Mouse (Mus musculus) heart, embryonic 15.5 days (tissue): ENCODE measurements around the gene Gm6408. TPM values are rescaled to one million over a fixed set of nuclear protein-coding genes. Genes with fewer than 3 reads are reported as not detected.
"Not testable (repeated sequence)": the region's sequence is repeated elsewhere in the genome, so short reads cannot be mapped to it uniquely, and the experiment has no call there.

Experiments used
- ATAC-seq: fragments of 200-750 bp; cut with Nextera tagmentation; replicated peaks from 2 replicates; pipeline ENCODE4 v1.8.0; 2017; ENCODE audit warnings: low read depth, moderate TSS enrichment; ENCODE audit not compliant: insufficient number of reproducible peaks, insufficient read depth, low FRiP score
- H3K27ac ChIP-seq: fragments of 300-500 bp; sonication (generic); 2 replicates; pipeline ENCODE4 v1.5.1; 2015; ENCODE audit warnings: mild to moderate bottlenecking, inconsistent platforms
- H3K27me3 ChIP-seq: fragments of 300-500 bp; sonication (generic); 2 replicates; pipeline ENCODE4 v1.6.1; 2015; ENCODE audit warnings: inconsistent platforms
- H3K36me3 ChIP-seq: fragments of 300-500 bp; sonication (generic); 2 replicates; pipeline ENCODE4 v1.6.1; 2015; ENCODE audit warnings: mild to moderate bottlenecking, inconsistent platforms
- H3K4me1 ChIP-seq: fragments of 300-500 bp; sonication (generic); replicated peaks from 2 replicates; pipeline ENCODE4 v1.6.1; 2015; ENCODE audit warnings: inconsistent platforms
- H3K4me2 ChIP-seq: fragments of 300-500 bp; sonication (generic); 2 replicates; pipeline ENCODE4 v1.6.1; 2015; ENCODE audit warnings: inconsistent platforms, mild to moderate bottlenecking, moderate library complexity
- H3K4me3 ChIP-seq: fragments of 300-500 bp; sonication (generic); 2 replicates; pipeline ENCODE4 v1.5.1; 2015; ENCODE audit warnings: mild to moderate bottlenecking, inconsistent platforms
- H3K9ac ChIP-seq: fragments of 300-500 bp; sonication (generic); 2 replicates; pipeline ENCODE4 v1.6.1; 2015; ENCODE audit warnings: mild to moderate bottlenecking, inconsistent platforms
- H3K9me3 ChIP-seq: fragments of 300-500 bp; sonication (generic); replicated peaks from 2 replicates; pipeline ENCODE4 v1.6.1; 2016; ENCODE audit warnings: inconsistent platforms
- WGBS: fragments of 180-500 bp; shearing (Covaris S2); methylation state at CpG from one replicate; pipeline ENCODE4 v1.1.7; 2015; ENCODE audit warnings: mixed read lengths; 5-methylcytosine and 5-hydroxymethylcytosine counted together
- polyA plus RNA-seq: library from polyadenylated mRNA; unstranded; fragments of >200 nt; fragmentation: Nextera tagmentation; extraction: Ambion mirVana; gene quantifications from 2 replicates; pipeline ENCODE4 v1.2.1, GENCODE M21; 2015

The Gm6408 gene
- polyA plus RNA-seq, result not detected in 2 replicates

DNA sequence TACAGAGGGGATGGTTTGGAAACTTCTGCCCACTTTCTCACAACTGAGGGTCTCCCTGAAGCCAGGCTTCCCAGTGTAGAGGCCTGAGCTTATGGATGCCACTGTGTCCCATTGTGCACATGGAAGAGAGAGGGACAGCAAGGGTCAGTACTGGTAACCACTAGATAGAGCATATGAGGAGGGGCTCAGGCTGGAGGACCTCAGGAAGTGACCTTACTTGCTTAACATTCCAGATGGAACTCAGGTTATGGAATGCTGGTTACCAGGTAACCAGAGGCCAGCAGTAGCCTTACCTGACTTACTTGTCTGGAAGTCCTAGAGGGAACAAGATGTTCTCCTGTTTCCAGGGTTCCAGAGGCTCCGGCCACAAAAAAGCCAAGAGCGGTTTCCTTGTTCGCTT, at the start of gene Gm6408:
Gene Gm6408 (plus strand): TSS at position 301 of the 400 bp plus-strand sequence.
- 58% methylated on average over 3 of the region's 3 CpGs for WGBS
- H3K9ac ChIP-seq, H3K4me2 ChIP-seq, H3K27ac ChIP-seq, H3K4me3 ChIP-seq, H3K27me3 ChIP-seq, H3K36me3 ChIP-seq, H3K9me3 ChIP-seq, H3K4me1 ChIP-seq, ATAC-seq: not testable (repeated sequence)

DNA sequence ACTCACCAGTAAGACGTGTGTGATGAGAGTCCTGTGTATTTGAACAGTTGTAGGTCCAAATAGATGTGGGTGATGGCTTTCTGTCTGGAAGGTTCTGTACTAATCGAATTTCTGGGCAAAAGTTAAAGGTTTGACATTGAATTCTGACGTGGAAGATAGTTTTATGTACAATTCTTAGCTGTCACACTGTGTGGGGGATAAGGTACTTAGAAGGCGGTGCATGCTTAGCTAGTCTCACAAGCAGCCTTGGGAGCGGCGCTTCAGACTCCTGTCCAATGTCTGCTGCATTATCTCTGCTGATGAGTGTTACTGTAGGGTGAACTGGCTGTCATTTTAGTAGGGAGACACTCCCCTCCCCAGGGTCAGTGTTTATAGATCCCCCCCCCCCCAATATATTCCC, 49.3 kb upstream of the Gm6408 start:
- H3K9me3 ChIP-seq, result no peaks in the 10 kb centered on the region
- no peak overlapping the region for H3K9ac ChIP-seq
- peaks cover 62% of the 10 kb centered on the region for H3K27me3 ChIP-seq
- H3K36me3 ChIP-seq, result no peaks in the 10 kb centered on the region
- no peak overlapping the region for H3K27ac ChIP-seq
- no peak for ATAC-seq
- no peak overlapping the region for H3K4me3 ChIP-seq
- 51% methylated on average over 6 of the region's 6 CpGs for WGBS
- H3K4me1 ChIP-seq, result no peaks in the 10 kb centered on the region
- no peak overlapping the region for H3K4me2 ChIP-seq

DNA sequence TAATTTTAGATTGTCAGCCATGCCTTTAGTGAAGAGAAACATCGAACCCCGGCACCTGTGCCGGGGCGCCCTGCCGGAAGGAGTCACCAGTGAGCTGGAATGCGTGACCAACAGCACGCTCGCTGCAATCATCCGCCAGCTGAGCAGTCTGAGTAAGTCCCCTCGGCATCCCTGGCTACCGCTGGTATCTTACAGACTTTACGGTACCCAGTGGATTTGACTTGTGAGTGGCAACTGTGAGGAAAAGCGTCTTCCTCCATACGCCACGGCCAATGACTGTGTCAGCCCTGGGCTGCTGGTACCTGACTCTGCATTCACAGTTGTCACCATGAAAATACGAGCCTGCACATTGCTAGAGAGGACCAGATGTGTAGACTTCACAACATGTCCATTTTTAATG, 46.4 kb upstream of the Gm6408 start:
- Histone ChIP-seq H3K36me3 (no peaks in the 10 kb centered on the region), H3K27ac (no peak overlapping the region), H3K27me3 (peaks cover 35% of the 10 kb centered on the region), H3K4me1 (no peaks in the 10 kb centered on the region), H3K9ac (no peak overlapping the region), H3K4me3 (no peak overlapping the region), H3K4me2 (no peak overlapping the region), H3K9me3 (no peaks in the 10 kb centered on the region)
- no peak for ATAC-seq
- WGBS, result 90% methylated on average over 16 of the region's 16 CpGs

DNA sequence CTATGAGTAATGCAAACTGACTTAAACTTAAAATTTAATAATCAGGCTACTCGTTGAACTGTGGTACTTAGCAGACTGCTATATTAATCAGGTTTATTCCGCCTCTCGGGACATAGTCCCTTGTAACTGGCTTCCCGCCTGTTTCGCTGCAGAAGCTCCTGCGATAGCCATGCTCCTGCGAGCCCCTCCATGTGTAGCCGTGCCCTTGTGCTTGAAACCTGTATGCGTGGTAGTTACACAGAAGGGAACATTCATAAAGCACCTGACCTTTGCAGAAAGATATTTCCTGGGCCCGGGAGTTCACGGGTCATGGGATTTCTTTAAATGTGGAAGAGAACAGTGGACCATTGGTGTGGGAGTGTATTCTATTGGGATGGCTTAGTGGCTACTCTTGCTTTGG, 45.0 kb upstream of the Gm6408 start:
- H3K36me3 ChIP-seq, result no peaks in the 10 kb centered on the region
- H3K9me3 ChIP-seq, result no peaks in the 10 kb centered on the region
- no peaks in the 10 kb centered on the region for H3K4me1 ChIP-seq
- peaks cover 20% of the 10 kb centered on the region for H3K27me3 ChIP-seq
- no peak overlapping the region for H3K9ac ChIP-seq
- 89% methylated on average over 11 of the region's 11 CpGs for WGBS
- H3K27ac ChIP-seq, result no peak overlapping the region
- no peak overlapping the region for H3K4me3 ChIP-seq
- no peak overlapping the region for H3K4me2 ChIP-seq
- ATAC-seq, result no peak

DNA sequence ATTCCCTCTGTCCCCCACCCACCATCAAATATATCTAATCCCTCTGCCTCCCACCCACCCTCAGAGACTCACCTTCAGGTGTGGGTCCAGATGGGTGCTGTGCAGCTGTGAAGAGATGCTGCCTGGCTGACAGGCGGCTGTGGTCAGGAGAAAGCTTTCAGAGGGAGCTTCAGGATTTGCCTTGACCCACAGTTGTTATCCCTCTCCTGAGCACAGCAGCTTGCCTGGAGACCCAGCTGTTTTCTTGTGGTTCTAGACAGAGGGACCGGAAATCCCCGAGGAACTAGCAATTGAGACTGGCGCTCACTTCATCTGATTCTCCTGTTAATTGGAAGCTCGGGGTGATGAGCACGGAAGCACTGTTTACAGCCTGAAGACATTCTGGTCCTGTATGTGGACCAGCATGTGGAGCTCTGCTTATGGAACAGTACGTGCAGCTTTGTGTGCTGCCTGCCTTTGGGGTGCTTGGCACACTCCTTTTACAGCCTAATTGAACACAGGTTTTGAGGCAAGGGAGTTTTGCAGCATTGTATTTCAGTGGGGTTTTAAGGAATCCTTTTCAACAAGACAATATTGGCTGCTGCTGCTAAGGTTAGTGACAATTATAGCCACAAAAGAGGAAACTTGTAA, 42.5 kb upstream of the Gm6408 start:
- Histone ChIP-seq H3K9me3 (no peaks in the 10 kb centered on the region), H3K27me3 (0 out of 2 replicates have a peak, but pooled peaks cover 3% of the 10 kb centered on the region), H3K27ac (no peak overlapping the region), H3K9ac (no peak overlapping the region), H3K4me1 (no peaks in the 10 kb centered on the region), H3K36me3 (no peaks in the 10 kb centered on the region), H3K4me3 (no peak overlapping the region), H3K4me2 (no peak overlapping the region)
- 88% methylated on average over 7 of the region's 7 CpGs for WGBS
- ATAC-seq, result no peak

DNA sequence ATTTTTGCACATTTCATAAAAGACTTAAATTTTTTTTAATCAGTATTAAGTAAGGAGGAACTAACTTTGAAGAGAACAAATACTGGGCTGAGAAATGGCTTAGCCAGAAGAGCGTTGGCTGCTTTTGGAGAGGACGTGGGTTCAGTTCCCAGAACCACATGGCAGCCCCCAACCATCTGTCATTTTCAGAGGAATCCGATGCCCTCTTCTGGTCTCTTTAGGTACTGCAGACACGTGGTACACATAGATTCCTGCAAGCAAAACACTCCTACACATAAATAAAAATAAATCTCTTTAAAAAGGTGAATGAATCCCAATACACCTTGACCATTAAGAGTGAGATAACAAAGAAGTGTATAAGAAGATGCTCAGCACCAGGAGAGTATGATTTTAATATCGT, 41.5 kb upstream of the Gm6408 start:
- Histone ChIP-seq H3K4me2 (no peak overlapping the region), H3K27ac (no peak overlapping the region), H3K4me3 (no peak overlapping the region), H3K27me3 (0 out of 2 replicates have a peak, but pooled peaks cover 1% of the 10 kb centered on the region), H3K4me1 (no peaks in the 10 kb centered on the region), H3K9ac (no peak overlapping the region), H3K9me3 (no peaks in the 10 kb centered on the region), H3K36me3 (no peaks in the 10 kb centered on the region)
- 83% methylated on average over 5 of the region's 5 CpGs for WGBS
- ATAC-seq, result no peak

DNA sequence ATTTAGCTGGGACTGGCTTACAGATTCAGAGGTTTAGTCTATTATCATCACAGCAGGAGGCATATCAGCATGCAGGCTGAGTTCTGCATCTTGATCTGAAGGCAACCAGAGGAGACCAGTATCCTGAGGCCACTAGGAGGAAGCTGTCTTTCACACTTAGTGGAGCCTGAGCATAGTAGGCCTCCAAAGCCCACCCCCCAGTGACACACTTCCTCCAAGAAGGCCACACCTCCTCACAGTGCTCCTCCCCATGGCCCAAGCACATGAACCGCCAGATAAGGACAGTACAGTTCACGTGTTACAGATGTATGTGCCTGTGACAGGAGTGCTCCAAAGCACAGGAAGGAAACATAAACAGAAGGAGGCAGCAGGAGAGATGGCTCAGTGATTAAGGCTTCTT, 39.0 kb upstream of the Gm6408 start:
- H3K4me1 ChIP-seq, result no peaks in the 10 kb centered on the region
- 65% methylated on average over 2 of the region's 2 CpGs for WGBS
- H3K9ac ChIP-seq, result no peak overlapping the region
- no peak for ATAC-seq
- no peaks in the 10 kb centered on the region for H3K36me3 ChIP-seq
- no peak overlapping the region for H3K27ac ChIP-seq
- no peak overlapping the region for H3K4me3 ChIP-seq
- no peak overlapping the region for H3K4me2 ChIP-seq
- no peaks in the 10 kb centered on the region for H3K9me3 ChIP-seq
- H3K27me3 ChIP-seq, result no peaks in the 10 kb centered on the region

DNA sequence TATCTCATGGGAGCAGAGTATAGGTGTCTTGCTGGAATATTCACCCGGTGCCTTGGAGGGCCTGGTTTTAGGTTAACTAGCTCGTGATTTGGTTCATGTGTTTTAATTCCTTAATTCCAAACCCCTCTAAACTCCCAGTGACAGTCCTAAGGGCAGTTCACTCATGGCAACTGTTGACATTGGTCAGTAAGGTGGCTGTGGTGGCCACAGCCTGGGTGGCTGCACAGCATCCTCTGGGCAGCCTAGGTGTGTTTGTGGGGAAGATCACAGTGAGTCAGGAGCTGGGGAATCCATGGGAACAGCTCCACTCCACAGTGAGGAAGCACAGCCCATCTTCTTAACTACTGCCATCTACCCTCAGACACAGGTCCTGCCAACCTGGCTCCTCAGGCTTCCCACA, 35.1 kb upstream of the Gm6408 start:
- no peak overlapping the region for H3K4me3 ChIP-seq
- H3K36me3 ChIP-seq, result no peaks in the 10 kb centered on the region
- whole genome bisulfite sequencing, result 60% methylated on average over 2 of the region's 2 CpGs
- H3K4me2 ChIP-seq, result no peak overlapping the region
- H3K27me3 ChIP-seq, result no peaks in the 10 kb centered on the region
- H3K27ac ChIP-seq, result no peak overlapping the region
- ATAC-seq, result no peak
- no peaks in the 10 kb centered on the region for H3K9me3 ChIP-seq
- H3K9ac ChIP-seq, result no peak overlapping the region
- no peaks in the 10 kb centered on the region for H3K4me1 ChIP-seq

DNA sequence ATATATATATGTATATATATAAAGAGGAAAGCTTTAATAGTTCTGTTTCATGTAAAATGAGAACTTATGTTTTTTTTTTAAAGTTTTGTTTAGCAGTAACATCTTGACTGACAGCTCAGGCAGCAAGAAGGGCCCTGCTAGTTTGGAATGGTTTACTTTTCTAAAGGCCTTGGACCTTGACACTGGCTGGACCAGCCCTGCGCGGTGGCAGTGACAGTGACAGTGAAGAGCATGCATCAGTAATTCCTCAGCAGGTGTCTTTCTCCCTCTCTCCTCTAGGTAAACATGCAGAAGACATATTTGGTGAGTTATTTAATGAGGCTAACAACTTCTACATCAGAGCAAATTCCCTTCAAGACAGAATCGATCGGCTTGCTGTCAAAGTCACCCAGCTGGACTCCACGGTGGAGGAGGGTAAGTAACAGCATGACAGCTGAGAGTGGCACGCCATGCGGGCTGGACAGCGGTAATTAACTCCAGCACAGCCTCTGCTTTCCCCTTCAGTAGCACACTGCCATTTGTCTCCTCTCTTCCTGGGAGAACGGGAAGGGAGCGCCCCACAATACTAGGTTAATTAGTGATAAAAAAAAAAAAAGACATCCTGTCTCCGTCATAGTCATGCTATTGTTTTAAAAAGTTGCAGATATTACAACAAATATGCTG, 30.0 kb upstream of the Gm6408 start:
- Histone ChIP-seq H3K27ac (no peak overlapping the region), H3K36me3 (no peaks in the 10 kb centered on the region), H3K9ac (no peak overlapping the region), H3K4me3 (no peak overlapping the region), H3K9me3 (no peaks in the 10 kb centered on the region), H3K4me1 (no peaks in the 10 kb centered on the region), H3K4me2 (no peak overlapping the region), H3K27me3 (no peaks in the 10 kb centered on the region)
- no peak for ATAC-seq
- 74% methylated on average over 11 of the region's 11 CpGs for WGBS

DNA sequence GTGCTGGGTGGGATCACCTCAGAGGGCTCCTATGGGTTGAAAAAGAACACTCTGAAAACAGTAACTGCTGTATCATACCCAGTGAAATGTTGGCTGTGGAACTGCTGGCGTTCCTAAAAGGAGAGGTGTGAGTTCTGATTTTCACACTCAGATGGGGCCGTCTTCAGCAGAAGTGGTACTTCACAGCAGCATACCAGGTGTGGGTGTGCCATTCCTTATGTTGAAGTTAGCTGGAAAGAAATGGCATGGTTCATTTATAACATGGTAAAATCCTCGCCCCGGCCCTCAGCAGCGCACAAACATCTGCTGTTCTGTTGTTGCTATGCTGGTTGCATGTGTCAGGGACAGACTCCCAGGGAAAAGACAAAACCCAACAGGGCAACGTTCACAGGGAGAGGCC, 28.2 kb upstream of the Gm6408 start:
- Histone ChIP-seq H3K27me3 (no peaks in the 10 kb centered on the region), H3K36me3 (no peaks in the 10 kb centered on the region), H3K9me3 (no peaks in the 10 kb centered on the region), H3K4me1 (no peaks in the 10 kb centered on the region), H3K9ac (no peak overlapping the region), H3K27ac (no peak overlapping the region), H3K4me3 (no peak overlapping the region), H3K4me2 (no peak overlapping the region)
- 82% methylated on average over 6 of the region's 6 CpGs for WGBS
- no peak for ATAC-seq

DNA sequence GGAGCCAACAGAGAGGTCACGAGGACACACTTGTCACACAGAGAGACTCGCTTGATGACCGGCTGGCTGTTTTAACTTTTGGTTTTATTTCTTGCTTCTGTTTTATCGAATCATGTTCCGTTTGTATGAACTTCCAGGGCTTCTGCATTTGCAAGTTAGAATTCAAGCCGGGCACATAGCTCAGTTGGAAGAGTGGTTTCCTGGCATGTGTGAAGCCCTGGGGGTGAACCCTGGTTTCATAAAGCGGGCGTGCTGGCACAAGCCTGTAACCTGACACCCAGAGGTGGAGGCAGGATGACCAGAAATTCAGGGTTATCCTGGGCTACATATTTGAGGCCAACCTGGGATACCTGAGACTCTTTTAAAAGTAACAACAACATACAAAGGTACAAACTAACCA, 20.2 kb upstream of the Gm6408 start:
- Histone ChIP-seq H3K4me1 (no peaks in the 10 kb centered on the region), H3K36me3 (no peaks in the 10 kb centered on the region), H3K4me2 (no peak overlapping the region), H3K9ac (no peak overlapping the region), H3K9me3 (no peaks in the 10 kb centered on the region), H3K27me3 (no peaks in the 10 kb centered on the region), H3K27ac (no peak overlapping the region), H3K4me3 (no peak overlapping the region)
- 66% methylated on average over 8 of the region's 8 CpGs for WGBS
- ATAC-seq, result no peak

DNA sequence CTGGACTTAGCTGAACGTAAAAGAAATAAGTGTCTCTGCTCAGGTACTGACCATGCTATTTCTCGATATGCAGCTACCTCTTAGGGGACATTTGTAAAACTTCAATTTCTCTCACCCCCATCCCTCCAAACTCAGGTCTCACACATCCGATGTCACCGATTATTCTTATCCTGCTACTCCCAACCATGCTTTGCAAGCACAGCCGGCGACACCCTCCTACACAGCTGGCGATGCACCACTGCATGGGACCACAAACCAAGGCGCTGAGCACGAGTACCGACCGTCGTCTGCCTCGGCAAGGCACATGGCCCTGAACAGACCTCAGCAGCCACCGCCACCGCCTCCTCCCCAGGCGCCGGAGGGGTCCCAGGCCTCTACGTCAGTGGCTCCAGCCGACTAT, 15.1 kb upstream of the Gm6408 start:
- no peak overlapping the region for H3K4me2 ChIP-seq
- H3K9me3 ChIP-seq, result no peaks in the 10 kb centered on the region
- no peak overlapping the region for H3K9ac ChIP-seq
- H3K4me1 ChIP-seq, result no peaks in the 10 kb centered on the region
- 88% methylated on average over 19 of the region's 19 CpGs for WGBS
- H3K4me3 ChIP-seq, result no peak overlapping the region
- ATAC-seq, result no peak
- H3K36me3 ChIP-seq, result no peaks in the 10 kb centered on the region
- no peaks in the 10 kb centered on the region for H3K27me3 ChIP-seq
- no peak overlapping the region for H3K27ac ChIP-seq
